Comparison of ENCODE assay signal across 8 mouse cellular contexts in genomic region chr13:44228540-44229135, GRCm38 (mm10).
DNase-seq lines count a peak whose midpoint lies in the region; ATAC-seq lines count a peak whose summit lies in the region.

No protein-coding gene starts in this region.

- no peaks in the 10 kb centered on the region for H3K27me3 ChIP-seq in liver, embryonic 12.5 days (replicated peaks)
- no peaks in the 10 kb centered on the region for H3K27me3 ChIP-seq in intestine, embryonic 16.5 days (replicated peaks; ENCODE audit: control insufficient read depth, insufficient read depth, low read length)

- no peaks in the 10 kb centered on the region for H3K9me3 ChIP-seq in liver, embryonic 12.5 days (replicated peaks)
- peaks cover 4% of the 10 kb centered on the region; the same call in 1 of the 2 replicates for H3K9me3 ChIP-seq in intestine, embryonic 16.5 days (ENCODE audit: control insufficient read depth, low read length)

- H3K9ac ChIP-seq in liver, embryonic 12.5 days = no peak overlapping the region
- H3K9ac ChIP-seq in intestine, embryonic 16.5 days (ENCODE audit: low read depth, low read length) = peak overlapping the region; percentile 1; the same call in 1 of the 2 replicates

- 38% methylated on average over 16 of the region's 16 CpGs for WGBS in liver, embryonic 12.5 days (ENCODE audit: insufficient replicate concordance)
- 18% methylated on average over 16 of the region's 16 CpGs for WGBS in intestine, embryonic 16.5 days

- no peak for DNase-seq in liver
- DNase-seq in heart, adult 18-20 months = peak; percentile 78 to 82
- DNase-seq in mesoderm, embryonic 11.5 days (ENCODE audit: low read depth, low spot score) = peak; percentile 23
- DNase-seq in thymus, adult 18-20 months = no peak
- no peak for DNase-seq in left cerebral cortex, adult 11 months (ENCODE audit: low spot score)

- H3K27ac ChIP-seq in liver, embryonic 12.5 days = no peak overlapping the region
- peak overlapping the region; percentile 5; the same call in 1 of the 2 replicates for H3K27ac ChIP-seq in intestine, embryonic 16.5 days (ENCODE audit: low read length)

- H3K4me1 ChIP-seq in liver, embryonic 12.5 days = no peaks in the 10 kb centered on the region
- peaks cover 6% of the 10 kb centered on the region; the same call in 1 of the 2 replicates for H3K4me1 ChIP-seq in intestine, embryonic 16.5 days (ENCODE audit: control insufficient read depth, insufficient read depth, low read length)

- H3K4me2 ChIP-seq in liver, embryonic 12.5 days = 0 out of 2 replicates have a peak overlapping the region, but pooled peaks have one; percentile 1
- H3K4me2 ChIP-seq in intestine, embryonic 16.5 days (ENCODE audit: low read depth, low read length) = peak overlapping the region; percentile 28; the same call in 1 of the 2 replicates

- no peaks in the 10 kb centered on the region for H3K36me3 ChIP-seq in liver, embryonic 12.5 days
- H3K36me3 ChIP-seq in intestine, embryonic 16.5 days (ENCODE audit: control insufficient read depth, insufficient read depth, low read length) = no peaks in the 10 kb centered on the region

- no peak overlapping the region for H3K4me3 ChIP-seq in liver, embryonic 12.5 days
- H3K4me3 ChIP-seq in intestine, embryonic 16.5 days (ENCODE audit: low read length) = no peak overlapping the region; the same call in 1 of the 2 replicates

- ATAC-seq in liver, embryonic 12.5 days = no peak
- peak; percentile 55; the same call in 1 of the 2 replicates for ATAC-seq in intestine, embryonic 16.5 days
- no peak for ATAC-seq in megakaryocyte progenitor cell, adult 5-6 weeks (replicated peaks; ENCODE audit: poor library complexity)

Comparison
In these comparisons a context has a peak if more than half of its experiments do, and no peak if none do; other contexts are left out.
1. DNase-seq: peak in heart, adult 18-20 months (2 of 2) and mesoderm, embryonic 11.5 days (single experiment); none in liver (single experiment), thymus, adult 18-20 months (0 of 2) and left cerebral cortex, adult 11 months (single experiment).